Comparison of ENCODE assay signal across 11 mouse cellular contexts in genomic region chr1:168056479-168056878, GRCm38 (mm10).
DNase-seq lines count a peak whose midpoint lies in the region; ATAC-seq lines count a peak whose summit lies in the region.
"Had no signal": no experiment of that assay in that cellular context is flagged by ENCODE, and none has a peak within 500 bp of the region (broad histone marks: within the 10 kb centered on the region; RNA-seq: fewer than 3 reads in every experiment).

No protein-coding gene starts in this region.

- no peak for DNase-seq in heart, postnatal 14 days
- no peak for DNase-seq in lung, postnatal 14 days
- DNase-seq in right cerebral cortex, postnatal 14 days: no peak
- DNase-seq: cerebellum, adult 11 months; thymus, adult 18-20 months had no signal

- H3K36me3 ChIP-seq in heart, embryonic 12.5 days: no peaks in the 10 kb centered on the region
- H3K36me3 ChIP-seq in lung, embryonic 16.5 days (ENCODE audit: control insufficient read depth, insufficient read depth, low read length): no peaks in the 10 kb centered on the region
- H3K36me3 ChIP-seq in embryonic facial prominence, embryonic 13.5 days: no peaks in the 10 kb centered on the region
- H3K36me3 ChIP-seq in neural tube, embryonic 13.5 days: no peaks in the 10 kb centered on the region

- H3K4me1 ChIP-seq in heart, embryonic 12.5 days (replicated peaks): no peaks in the 10 kb centered on the region
- H3K4me1 ChIP-seq in lung, embryonic 16.5 days (replicated peaks; ENCODE audit: control insufficient read depth, insufficient read depth, low read length): no peaks in the 10 kb centered on the region
- H3K4me1 ChIP-seq in embryonic facial prominence, embryonic 13.5 days: no peaks in the 10 kb centered on the region
- H3K4me1 ChIP-seq in neural tube, embryonic 13.5 days (replicated peaks): peaks cover 11% of the 10 kb centered on the region

- peak overlapping the region; percentile 44 for H3K4me2 ChIP-seq in heart, embryonic 12.5 days
- H3K4me2 ChIP-seq in lung, embryonic 16.5 days (ENCODE audit: low read depth, low read length): peak overlapping the region; percentile 20; the same call in 1 of the 2 replicates
- H3K4me2 ChIP-seq in embryonic facial prominence, embryonic 13.5 days: peak overlapping the region; percentile 26; the same call in 1 of the 2 replicates
- peak overlapping the region; percentile 26; the same call in 1 of the 2 replicates for H3K4me2 ChIP-seq in neural tube, embryonic 13.5 days
- H3K4me2 ChIP-seq: liver, embryonic 11.5 days had no signal

- H3K9ac ChIP-seq in heart, embryonic 12.5 days: peak overlapping the region; percentile 48; the same call in 1 of the 2 replicates
- H3K9ac ChIP-seq in lung, embryonic 16.5 days (ENCODE audit: low read length): no peak overlapping the region
- no peak overlapping the region for H3K9ac ChIP-seq in embryonic facial prominence, embryonic 13.5 days
- H3K9ac ChIP-seq in neural tube, embryonic 13.5 days: no peak overlapping the region

- WGBS in heart, embryonic 12.5 days: 6% methylated on average over 7 of the region's 7 CpGs
- 5% methylated on average over 7 of the region's 7 CpGs for WGBS in lung, embryonic 16.5 days
- WGBS in embryonic facial prominence, embryonic 13.5 days: 11% methylated on average over 7 of the region's 7 CpGs
- 2% methylated on average over 5 of the region's 7 CpGs for WGBS in neural tube, embryonic 13.5 days

- intact Hi-C loops in heart, postnatal 14 days (cut with DNase I): no loop called here

- no peak overlapping the region for H3K27ac ChIP-seq in heart, embryonic 12.5 days (ENCODE audit: poor library complexity, severe bottlenecking)
- no peak overlapping the region for H3K27ac ChIP-seq in lung, embryonic 16.5 days (ENCODE audit: low read length)
- no peak overlapping the region for H3K27ac ChIP-seq in embryonic facial prominence, embryonic 13.5 days
- no peak overlapping the region for H3K27ac ChIP-seq in neural tube, embryonic 13.5 days (replicated peaks)

- no peaks in the 10 kb centered on the region for H3K9me3 ChIP-seq in heart, embryonic 12.5 days (replicated peaks)
- H3K9me3 ChIP-seq in lung, embryonic 16.5 days (ENCODE audit: control insufficient read depth, low read length): no peaks in the 10 kb centered on the region
- H3K9me3 ChIP-seq in embryonic facial prominence, embryonic 13.5 days: no peaks in the 10 kb centered on the region
- no peaks in the 10 kb centered on the region for H3K9me3 ChIP-seq in neural tube, embryonic 13.5 days

- ATAC-seq in heart, embryonic 12.5 days (ENCODE audit: insufficient number of reproducible peaks, low FRiP score): no peak
- 0 out of 2 replicates have a peak, but pooled peaks have one; percentile 20 for ATAC-seq in lung, embryonic 16.5 days (ENCODE audit: low read depth)
- ATAC-seq in embryonic facial prominence, embryonic 13.5 days (ENCODE audit: insufficient number of reproducible peaks, insufficient read depth, low FRiP score, low TSS enrichment, low read depth): no peak
- ATAC-seq in neural tube, embryonic 13.5 days (ENCODE audit: low read depth): no peak
- no peak for ATAC-seq in activated CD4-positive, CD25-positive, alpha-beta regulatory T cell, adult 4 months

- no peaks in the 10 kb centered on the region for H3K27me3 ChIP-seq in heart, embryonic 12.5 days (replicated peaks)
- H3K27me3 ChIP-seq in lung, embryonic 16.5 days (ENCODE audit: control insufficient read depth, insufficient read depth, low read depth, low read length): no peaks in the 10 kb centered on the region
- H3K27me3 ChIP-seq in embryonic facial prominence, embryonic 13.5 days: no peaks in the 10 kb centered on the region
- H3K27me3 ChIP-seq in neural tube, embryonic 13.5 days: no peaks in the 10 kb centered on the region

- H3K4me3 ChIP-seq in heart, embryonic 12.5 days: peak overlapping the region; percentile 21
- no peak overlapping the region for H3K4me3 ChIP-seq in lung, embryonic 16.5 days (ENCODE audit: low read length)
- H3K4me3 ChIP-seq in embryonic facial prominence, embryonic 13.5 days: no peak overlapping the region
- no peak overlapping the region for H3K4me3 ChIP-seq in neural tube, embryonic 13.5 days
